Mouse (Mus musculus): ENCODE measurements around the gene Mrs2.
A peak's percentile ranks its signal among the peaks of the same experiment; 100 is the strongest.
"Not testable (repeated sequence)": the region's sequence is repeated elsewhere in the genome, so short reads cannot be mapped to it uniquely, and the experiment has no call there.

The Mrs2 gene

DNA sequence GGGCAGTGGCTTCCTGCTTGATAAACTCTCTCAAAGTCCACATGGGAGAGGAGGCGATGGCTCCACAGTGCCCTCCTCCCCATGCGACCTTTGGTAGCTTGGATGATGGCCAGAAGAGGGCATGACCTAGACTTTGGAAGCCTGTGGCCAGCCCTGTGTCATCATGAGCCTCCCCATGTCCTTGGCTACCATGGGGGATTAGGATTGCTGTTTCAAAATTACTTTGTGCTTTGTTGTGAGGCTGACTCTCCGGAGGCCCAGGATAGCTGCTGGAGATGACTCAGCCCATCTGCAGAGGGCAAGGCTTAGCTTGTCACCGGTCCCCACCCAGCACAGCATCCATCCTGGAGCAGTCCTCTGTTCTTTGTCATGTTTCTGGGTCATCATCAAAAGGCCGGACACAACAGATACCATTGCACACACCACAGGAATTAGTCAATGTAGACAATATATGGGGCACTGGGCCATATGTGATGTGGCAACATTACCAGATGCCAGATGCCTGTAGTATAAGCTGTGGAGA is 42.3 kb downstream of the Mrs2 start:
- no peak for DNase-seq (ENCODE audit: low spot score)

GRCm38 (mm10) chr13:24976384-24976783 is 43.8 kb downstream of the Mrs2 start:
- DNase-seq (ENCODE audit: low spot score): no peak

DNA sequence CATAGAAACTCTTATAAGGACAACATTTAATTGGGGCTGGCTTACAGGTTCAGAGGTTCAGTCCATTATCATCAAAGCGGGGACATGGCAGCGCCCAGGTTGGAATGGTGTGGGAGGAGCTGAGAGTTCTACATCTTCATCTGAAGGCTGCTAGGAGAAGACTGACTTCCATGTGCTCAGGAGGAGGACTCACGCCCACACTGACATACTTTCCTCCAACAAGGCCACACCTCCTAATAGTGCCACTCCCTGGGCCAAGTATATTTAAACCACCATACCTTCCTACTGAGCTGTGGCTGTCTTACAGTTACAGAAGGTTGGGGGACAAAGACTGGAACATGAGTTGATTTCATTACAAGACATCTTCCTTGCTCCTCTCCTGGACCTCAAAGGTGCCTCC is 48.4 kb downstream of the Mrs2 start:
- not testable (repeated sequence) for DNase-seq (ENCODE audit: low spot score)

DNA sequence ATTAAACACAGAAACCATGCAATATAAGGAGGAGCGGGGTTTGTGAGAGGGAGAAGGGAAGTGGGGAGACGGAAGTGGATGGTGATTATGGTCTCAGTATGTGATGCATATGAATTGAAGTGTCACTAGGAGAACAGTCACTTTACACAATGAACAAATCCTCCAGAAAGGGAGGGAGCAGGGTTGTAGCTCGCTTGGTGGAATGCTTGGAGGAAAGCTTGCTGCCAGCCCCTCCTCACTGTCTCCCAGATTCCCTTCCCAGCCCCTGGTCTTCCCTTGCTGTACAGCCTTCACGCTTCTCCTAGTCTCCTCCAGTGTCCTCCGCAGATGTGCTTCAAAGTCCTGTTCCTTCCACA is 54.4 kb downstream of the Mrs2 start:
- DNase-seq (ENCODE audit: low spot score): no peak

GRCm38 (mm10) chr13:24965130-24965845 is 54.9 kb downstream of the Mrs2 start:
- no peak for DNase-seq (ENCODE audit: low spot score)

DNA sequence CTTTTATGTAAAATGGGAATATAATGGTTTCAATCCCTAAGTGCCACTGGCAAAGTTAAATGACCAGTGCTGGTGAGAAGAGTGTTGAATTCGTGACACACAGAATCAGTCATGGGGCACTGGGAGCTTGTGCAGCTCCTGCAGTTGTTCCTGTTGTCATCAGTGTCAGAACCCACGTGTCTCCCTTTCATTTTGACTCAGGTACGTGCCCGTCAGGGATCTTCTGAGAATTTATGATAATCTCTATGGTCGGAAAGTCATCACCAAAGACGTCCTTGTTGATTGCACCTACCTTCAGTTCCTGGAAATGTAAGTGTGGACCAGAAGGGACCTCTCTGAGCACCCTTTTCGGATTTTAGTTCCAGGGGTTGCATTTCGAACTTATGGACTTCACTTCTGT is 58.1 kb downstream of the Mrs2 start:
- no peak for DNase-seq (ENCODE audit: low spot score)

DNA sequence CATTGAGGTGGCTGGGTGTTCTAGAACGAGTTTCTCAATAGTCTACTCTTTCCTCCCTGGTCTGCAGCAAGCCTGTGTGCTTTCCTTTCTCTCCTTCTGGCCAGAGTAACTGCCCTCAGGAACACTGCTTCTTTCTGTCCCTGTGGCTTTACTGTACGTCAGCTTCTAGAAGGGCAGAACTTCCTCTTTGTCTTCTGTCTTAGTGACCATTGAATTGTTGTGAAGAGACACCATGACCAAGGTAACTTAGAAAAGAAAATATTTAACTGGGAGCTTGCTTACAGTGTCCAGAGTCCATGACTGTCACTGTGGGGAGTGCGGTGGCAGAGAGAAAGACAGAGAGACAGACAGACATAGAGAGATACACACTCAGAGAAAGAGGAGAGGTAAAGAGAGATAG is 60.1 kb downstream of the Mrs2 start:
- DNase-seq (ENCODE audit: low spot score): no peak

GRCm38 (mm10) chr13:24958671-24959070 is 61.5 kb downstream of the Mrs2 start:
- no peak for DNase-seq (ENCODE audit: low spot score)

GRCm38 (mm10) chr13:24955500-24955899 is 64.7 kb downstream of the Mrs2 start:
- no peak for DNase-seq (ENCODE audit: low spot score)

GRCm38 (mm10) chr13:24955091-24955490 is 65.1 kb downstream of the Mrs2 start:
- no peak for DNase-seq (ENCODE audit: low spot score)

- DNase-seq (ENCODE audit: low spot score): no peak
These were observed 67.5 kb downstream of the Mrs2 start for GRCm38 (mm10) chr13:24952659-24953058.

DNA sequence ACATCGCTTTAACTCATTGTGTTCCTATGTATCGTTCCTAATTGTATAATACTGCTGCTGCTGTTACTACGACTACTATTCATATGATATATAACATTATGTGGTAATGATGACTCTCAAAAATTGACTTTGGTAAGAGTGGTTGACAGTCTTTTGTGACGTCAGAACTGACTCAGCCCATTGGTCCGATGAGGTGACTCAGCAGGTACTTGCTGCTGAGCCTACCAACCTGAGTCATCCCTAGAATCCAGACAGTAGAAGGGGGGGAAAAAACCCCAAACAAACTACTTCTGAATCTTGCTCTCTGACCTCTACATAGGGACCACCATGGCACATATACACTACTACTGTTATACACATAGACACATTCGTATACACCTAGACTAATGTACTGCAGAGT is 71.3 kb downstream of the Mrs2 start:
- DNase-seq (ENCODE audit: low spot score): no peak

DNA sequence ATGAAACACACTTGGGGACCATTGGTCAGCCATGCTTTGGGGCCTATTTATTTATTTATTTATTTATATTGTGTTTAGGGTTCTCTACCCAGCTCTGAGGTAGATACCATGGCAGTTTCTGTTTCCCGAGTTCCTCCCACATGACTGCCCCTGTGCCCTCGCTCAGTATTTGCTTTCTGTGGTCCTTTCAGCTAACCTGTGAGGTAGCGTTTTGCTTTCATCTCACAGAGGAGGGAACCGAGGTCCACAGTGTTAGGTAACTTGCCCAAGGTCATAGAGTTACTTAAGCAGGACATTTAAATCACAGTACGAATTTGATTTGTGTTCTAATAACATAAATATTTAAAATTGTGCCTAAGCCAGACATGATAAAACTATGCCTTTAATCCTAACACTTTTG is 73.0 kb downstream of the Mrs2 start:
- DNase-seq (ENCODE audit: low spot score): no peak

GRCm38 (mm10) chr13:24945567-24945966 is 74.6 kb downstream of the Mrs2 start:
- no peak for DNase-seq (ENCODE audit: low spot score)

DNA sequence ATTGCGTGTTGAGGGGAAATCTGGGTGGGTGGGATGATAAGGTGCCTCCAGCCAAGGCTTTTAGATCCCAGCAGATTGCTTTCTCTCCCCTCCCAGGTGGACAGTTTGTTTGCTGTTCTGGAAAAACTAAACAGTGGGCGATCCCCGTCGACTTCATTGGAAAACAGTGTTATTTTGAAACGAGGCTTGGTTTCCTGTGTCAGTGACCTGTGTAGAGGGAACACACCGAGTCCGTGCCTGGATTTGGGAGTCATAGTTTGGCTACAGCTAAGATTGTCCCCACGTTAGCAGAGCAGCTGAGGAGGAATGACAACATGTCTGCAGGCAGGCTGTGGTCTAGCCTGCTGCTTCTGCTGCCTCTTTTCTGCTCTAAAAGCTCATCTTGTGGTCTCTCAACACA is 76.9 kb downstream of the Mrs2 start:
- DNase-seq (ENCODE audit: low spot score): no peak

DNA sequence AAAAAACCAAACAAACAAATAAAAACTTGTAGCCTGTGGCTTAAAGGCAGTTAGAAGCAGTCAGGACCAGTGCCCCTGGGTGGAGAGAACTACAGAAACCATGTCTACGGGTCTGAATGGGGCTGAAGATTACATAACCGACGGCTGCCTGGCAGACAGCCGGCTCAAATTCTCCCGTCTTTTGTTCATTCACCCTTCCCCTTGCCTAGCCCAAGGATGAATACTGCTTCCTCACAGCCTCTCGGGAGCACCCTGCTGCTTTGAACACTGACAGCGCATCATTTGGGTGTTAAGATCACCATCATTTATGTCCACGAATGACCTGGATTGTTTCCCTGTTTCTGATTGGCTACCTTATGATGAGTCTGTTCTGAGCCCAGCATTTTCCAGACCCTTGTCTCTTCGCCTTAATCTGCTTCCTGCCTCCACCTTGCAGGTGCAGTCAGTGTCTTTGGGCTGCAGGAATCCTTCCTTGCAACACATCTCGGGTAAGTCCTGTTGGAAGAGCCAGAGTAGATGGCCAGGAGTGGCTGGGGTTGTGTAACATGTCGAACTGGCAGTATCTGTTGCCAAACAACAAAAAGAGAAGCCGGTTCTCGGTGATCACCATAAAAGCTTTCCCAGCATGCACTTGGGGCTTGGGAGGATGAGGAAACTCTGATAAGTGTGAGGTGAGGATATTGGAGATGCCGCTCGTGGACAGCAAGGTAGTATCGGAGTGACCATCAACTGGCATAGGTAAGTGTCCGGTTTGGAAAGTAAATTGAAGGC is 77.5 kb downstream of the Mrs2 start, which contains the start of gene Gpld1:
Gene Gpld1 (plus strand): TSS at position 641 of the 771 bp plus-strand sequence.
- no peak for DNase-seq (ENCODE audit: low spot score)

GRCm38 (mm10) chr13:24939472-24939871 is 80.7 kb downstream of the Mrs2 start:
- no peak for DNase-seq (ENCODE audit: low spot score)

DNA sequence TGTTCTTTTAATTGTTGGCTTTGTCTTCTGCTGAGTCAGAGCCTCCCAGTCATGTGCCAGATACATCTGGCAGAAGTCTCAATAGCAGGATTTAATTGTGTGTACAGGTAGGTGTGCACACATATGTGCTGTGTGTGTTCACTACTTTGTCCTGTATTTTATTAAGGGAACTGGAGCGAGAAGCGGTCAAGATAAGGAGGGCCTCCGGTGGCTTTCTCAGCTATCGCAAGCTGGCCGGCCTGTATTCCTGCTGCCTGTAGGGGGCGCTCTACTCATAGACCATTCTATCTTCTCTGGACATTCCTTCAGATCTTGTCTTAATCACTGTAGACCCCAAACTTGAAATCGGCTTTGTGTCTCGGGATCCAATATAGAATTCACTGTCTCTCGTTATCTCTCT is 81.5 kb downstream of the Mrs2 start:
- peak; percentile 70 for DNase-seq (ENCODE audit: low spot score)

DNA sequence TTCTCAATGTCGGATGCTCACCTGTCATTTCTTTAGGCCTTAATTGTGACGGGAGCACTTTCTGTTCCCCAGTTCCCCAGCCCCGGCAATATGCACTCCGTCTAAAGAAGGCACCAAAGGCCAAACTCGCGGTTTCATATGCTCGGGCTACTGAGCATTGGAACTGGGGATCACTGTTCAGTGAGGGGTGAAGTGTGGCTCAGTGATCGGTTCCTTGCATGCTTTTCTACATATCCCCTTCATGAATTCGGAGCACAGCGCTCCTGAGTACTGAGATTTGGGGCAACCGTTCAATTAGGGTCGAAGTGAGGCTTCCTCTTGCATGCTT is 82.4 kb downstream of the Mrs2 start:
- DNase-seq (ENCODE audit: low spot score): no peak

Measured in left cerebral cortex, adult 11 months (tissue).